Mouse (Mus musculus): ENCODE data around the gene Serpine1. TPM values are rescaled to one million over a fixed set of nuclear protein-coding genes. Genes with fewer than 3 reads are reported as not detected.

The Serpine1 gene
- total RNA-seq, 2 experiments from 2014 or later = 0.38 to 0.52 TPM

- H3K4me3 ChIP-seq = no peak overlapping the region
- no peak for DNase-seq (ENCODE audit: low spot score in 2 of 2)
- TF ChIP-seq CTCF (conservative IDR thresholded peaks at IDR 0.05) = no peak
- H3K27ac ChIP-seq = no peak overlapping the region
Measured at GRCm38 (mm10) chr5:137065454-137065853, 6.6 kb downstream of the Serpine1 start.

- TF ChIP-seq CTCF (conservative IDR thresholded peaks at IDR 0.05) = no peak
- Histone ChIP-seq H3K27ac (no peak overlapping the region), H3K4me3 (no peak overlapping the region)
- DNase-seq (ENCODE audit: low spot score in 2 of 2) = no peak
Measured at GRCm38 (mm10) chr5:137062601-137063000, 9.5 kb downstream of the Serpine1 start.

GRCm38 (mm10) chr5:137061809-137062481 is 10.1 kb downstream of the Serpine1 start:
- peak in 1 of 2 experiments; percentile 50 for DNase-seq (ENCODE audit: low spot score in 2 of 2)
- Histone ChIP-seq H3K4me3 (no peak overlapping the region), H3K27ac (peak overlapping the region; percentile 56)
- TF ChIP-seq CTCF (conservative IDR thresholded peaks at IDR 0.05) = peak; percentile 71

- no peak overlapping the region for H3K27ac ChIP-seq
- H3K4me3 ChIP-seq = no peak overlapping the region
- no peak for DNase-seq (ENCODE audit: low spot score in 2 of 2)
- no peak for TF ChIP-seq CTCF (conservative IDR thresholded peaks at IDR 0.05)
Measured at GRCm38 (mm10) chr5:137054873-137055272, 17.2 kb downstream of the Serpine1 start.

GRCm38 (mm10) chr5:137054299-137054698 is 17.8 kb downstream of the Serpine1 start:
- Histone ChIP-seq H3K27ac (peak overlapping the region; percentile 93; the same call in 1 of the 2 replicates), H3K4me3 (no peak overlapping the region)
- TF ChIP-seq CTCF (conservative IDR thresholded peaks at IDR 0.05) = no peak
- no peak for DNase-seq (ENCODE audit: low spot score in 2 of 2)

- TF ChIP-seq CTCF (conservative IDR thresholded peaks at IDR 0.05) = no peak
- DNase-seq (ENCODE audit: low spot score in 2 of 2) = peak; percentile 41 to 80
- Histone ChIP-seq H3K27ac (peak overlapping the region; percentile 93), H3K4me3 (no peak overlapping the region)
Measured at GRCm38 (mm10) chr5:137051914-137052505, 20.1 kb downstream of the Serpine1 start.

GRCm38 (mm10) chr5:137051125-137051524 is 20.9 kb downstream of the Serpine1 start:
- DNase-seq (ENCODE audit: low spot score in 2 of 2) = no peak
- no peak for TF ChIP-seq CTCF (conservative IDR thresholded peaks at IDR 0.05)
- Histone ChIP-seq H3K4me3 (no peak overlapping the region), H3K27ac (peak overlapping the region; percentile 93)

- Histone ChIP-seq H3K4me3 (no peak overlapping the region), H3K27ac (peak overlapping the region; percentile 55; the same call in 1 of the 2 replicates)
- DNase-seq (ENCODE audit: low spot score in 2 of 2) = no peak
- TF ChIP-seq CTCF (conservative IDR thresholded peaks at IDR 0.05) = no peak
Measured at GRCm38 (mm10) chr5:137046991-137047390, 25.1 kb downstream of the Serpine1 start.

- TF ChIP-seq CTCF (conservative IDR thresholded peaks at IDR 0.05) = no peak
Measured at GRCm38 (mm10) chr5:137046324-137046718, 25.7 kb downstream of the Serpine1 start.

GRCm38 (mm10) chr5:137045402-137046323 is 26.4 kb downstream of the Serpine1 start, which contains the start of gene Ap1s1:
TSS of gene Ap1s1 (minus strand) at chr5:137046135.
- peak; percentile 99 for DNase-seq (ENCODE audit: low spot score in 2 of 2)
- Histone ChIP-seq H3K27ac (peak within 1 kb of the TSS; percentile 92), H3K4me3 (peak within 1 kb of the TSS; percentile 83)
- TF ChIP-seq CTCF (conservative IDR thresholded peaks at IDR 0.05) = no peak

More at GRCm38 (mm10) chr5:137046324-137046718, 25.7 kb downstream of the Serpine1 start:
- Histone ChIP-seq H3K4me3 (peak overlapping the region; percentile 83), H3K27ac (peak overlapping the region; percentile 92)
- DNase-seq (ENCODE audit: low spot score in 2 of 2) = no peak

- H3K27ac ChIP-seq = no peak overlapping the region
- H3K4me3 ChIP-seq = no peak overlapping the region
- TF ChIP-seq CTCF (conservative IDR thresholded peaks at IDR 0.05) = no peak
- no peak for DNase-seq (ENCODE audit: low spot score in 2 of 2)
Measured at GRCm38 (mm10) chr5:137043997-137044396, 28.1 kb downstream of the Serpine1 start.

- no peak for TF ChIP-seq CTCF (conservative IDR thresholded peaks at IDR 0.05)
- DNase-seq (ENCODE audit: low spot score in 2 of 2) = no peak
- H3K4me3 ChIP-seq = no peak overlapping the region
- H3K27ac ChIP-seq = no peak overlapping the region
Measured at GRCm38 (mm10) chr5:137041442-137041841, 30.6 kb downstream of the Serpine1 start.

- Histone ChIP-seq H3K27ac (no peak overlapping the region), H3K4me3 (no peak overlapping the region)
- no peak for TF ChIP-seq CTCF (conservative IDR thresholded peaks at IDR 0.05)
- DNase-seq (ENCODE audit: low spot score in 2 of 2) = no peak
Measured at GRCm38 (mm10) chr5:137039453-137039852, 32.6 kb downstream of the Serpine1 start.
